31 mouse cellular contexts compared by ENCODE assay signal in the genomic region with DNA sequence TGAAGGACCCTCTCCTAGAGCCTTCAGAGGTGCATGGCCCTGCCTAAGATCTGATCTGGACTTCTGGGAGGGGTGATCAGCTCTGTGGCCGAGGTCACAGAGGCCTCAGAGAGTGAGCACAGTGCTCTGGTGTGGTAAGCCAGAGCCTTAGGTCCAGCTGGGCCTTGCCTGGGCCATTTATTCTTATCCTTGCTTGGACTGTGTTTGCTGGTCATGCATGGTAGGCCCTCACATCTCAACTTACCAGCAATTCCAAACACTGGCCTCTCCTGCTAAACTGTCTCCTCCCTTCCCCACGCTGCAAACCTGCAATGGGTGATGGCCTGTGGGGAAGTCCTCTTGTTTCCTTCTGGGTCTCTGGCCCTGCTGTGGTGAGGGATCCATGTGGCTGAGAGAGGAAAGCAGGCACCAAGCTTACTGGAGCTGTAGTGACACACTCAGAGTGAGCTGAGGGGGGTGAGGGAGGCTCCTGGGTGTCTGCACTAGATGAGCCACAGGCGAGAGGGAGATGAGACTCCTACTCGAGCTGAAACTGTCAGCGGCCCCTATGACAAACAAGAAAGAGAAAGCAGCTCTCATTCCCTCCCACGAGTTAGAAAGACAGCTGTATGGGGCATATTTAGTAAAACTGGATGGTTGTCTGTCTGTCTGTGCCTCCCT. TPM values are rescaled to one million over a fixed set of nuclear protein-coding genes. Genes with fewer than 3 reads are reported as not detected.
A peak's percentile ranks its signal among the peaks of the same experiment; 100 is the strongest.
DNase-seq lines count a peak whose midpoint lies in the region; ATAC-seq lines count a peak whose summit lies in the region.
"Had no signal": no experiment of that assay in that cellular context is flagged by ENCODE, and none has a peak within 500 bp of the region (broad histone marks: within the 10 kb centered on the region; RNA-seq: fewer than 3 reads in every experiment).

No protein-coding gene starts in this region.

- H3K36me3 ChIP-seq in heart, embryonic 10.5 days, result no peaks in the 10 kb centered on the region
- H3K36me3 ChIP-seq in kidney, embryonic 16.5 days (ENCODE audit: insufficient read depth, low read length), result no peaks in the 10 kb centered on the region
- H3K36me3 ChIP-seq: embryonic facial prominence, embryonic 15.5 days; hindbrain, embryonic 15.5 days; limb, embryonic 15.5 days; liver, embryonic 13.5 days had no signal

- no peaks in the 10 kb centered on the region for H3K27me3 ChIP-seq in heart, embryonic 10.5 days (ENCODE audit: insufficient read depth, poor library complexity, severe bottlenecking)
- H3K27me3 ChIP-seq in kidney, embryonic 16.5 days (ENCODE audit: insufficient read depth, low read length), result no peaks in the 10 kb centered on the region
- H3K27me3 ChIP-seq: embryonic facial prominence, embryonic 15.5 days; hindbrain, embryonic 15.5 days; limb, embryonic 15.5 days; liver, embryonic 13.5 days had no signal

- intact Hi-C loops in heart, postnatal 10 days (cut with DNase I), result no loop called here

- DNase-seq in heart, embryonic 10.5 days (ENCODE audit: low spot score), result no peak
- DNase-seq in heart, postnatal 10 days, result no peak
- DNase-seq in kidney, postnatal 36 days, result no peak
- peak; percentile 23 to 38 for DNase-seq in right cerebral cortex, adult 2 months (ENCODE audit: low spot score in 2 of 2)
- no peak for DNase-seq in right cerebral cortex, postnatal 10 days (ENCODE audit: low spot score in 2 of 2)
- DNase-seq in adipocyte (ENCODE audit: low spot score), result no peak
- DNase-seq: adrenal gland, adult 2 months; adrenal gland, postnatal 36 days; B cell, adult 2 months; cerebellum, adult 2 months; cerebellum, postnatal 14 days; gastrocnemius, postnatal 25 days; heart, adult 11 months; heart, postnatal 4 days; kidney, adult 2 months; layer of hippocampus, adult 9-11 months; liver, embryonic 13.5 days; lung, adult 18-20 months; midbrain, embryonic 14.5 days; thymus, adult 18-20 months; thymus, postnatal 25 days had no signal

- H3K27ac ChIP-seq in heart, embryonic 10.5 days, result 0 out of 2 replicates have a peak overlapping the region, but pooled peaks have one; percentile 49
- H3K27ac ChIP-seq in kidney, embryonic 16.5 days (ENCODE audit: low read length), result peak overlapping the region; percentile 44; the same call in 1 of the 2 replicates
- H3K27ac ChIP-seq: embryonic facial prominence, embryonic 15.5 days; hindbrain, embryonic 15.5 days; limb, embryonic 15.5 days; liver, embryonic 13.5 days; macrophage; stomach, postnatal 0 days had no signal

- H3K4me3 ChIP-seq in heart, embryonic 10.5 days, result no peak overlapping the region
- H3K4me3 ChIP-seq in kidney, embryonic 16.5 days (ENCODE audit: low read length), result no peak overlapping the region
- H3K4me3 ChIP-seq: embryonic facial prominence, embryonic 15.5 days; hindbrain, embryonic 15.5 days; limb, embryonic 15.5 days; liver, embryonic 13.5 days had no signal

- H3K4me1 ChIP-seq in heart, embryonic 10.5 days, result peaks cover 52% of the 10 kb centered on the region
- peaks cover 17% of the 10 kb centered on the region for H3K4me1 ChIP-seq in kidney, embryonic 16.5 days (ENCODE audit: insufficient read depth, low read length)

- H3K9me3 ChIP-seq in heart, embryonic 10.5 days, result no peaks in the 10 kb centered on the region
- H3K9me3 ChIP-seq in kidney, embryonic 16.5 days (ENCODE audit: low read length), result no peaks in the 10 kb centered on the region
- H3K9me3 ChIP-seq: embryonic facial prominence, embryonic 15.5 days; hindbrain, embryonic 15.5 days; limb, embryonic 15.5 days; liver, embryonic 13.5 days had no signal

- 0 out of 2 replicates have a peak overlapping the region, but pooled peaks have one; percentile 15 for H3K9ac ChIP-seq in kidney, embryonic 16.5 days (replicated peaks; ENCODE audit: low read length)
- H3K9ac ChIP-seq: embryonic facial prominence, embryonic 15.5 days; hindbrain, embryonic 15.5 days; limb, embryonic 15.5 days; liver, embryonic 13.5 days had no signal

- WGBS in heart, embryonic 10.5 days, result 62% methylated on average over 6 of the region's 6 CpGs
- 47% methylated on average over 6 of the region's 6 CpGs for WGBS in kidney, embryonic 16.5 days

- peak; percentile 66 for ATAC-seq in kidney, embryonic 16.5 days (ENCODE audit: low FRiP score, low TSS enrichment)
- ATAC-seq: forebrain, embryonic 14.5 days; inflammation-experienced regulatory T-cells, adult 6 months; lung, postnatal 0 days had no signal

- no peak overlapping the region for H3K4me2 ChIP-seq in kidney, embryonic 16.5 days (replicated peaks; ENCODE audit: low read depth, low read length)
- H3K4me2 ChIP-seq: embryonic facial prominence, embryonic 15.5 days; heart, embryonic 11.5 days; hindbrain, embryonic 15.5 days; limb, embryonic 15.5 days; liver, embryonic 13.5 days had no signal

RNA-seq across cellular contexts. Expression of a gene that starts 36.3 kb away (rescaled TPM):
- polyA plus RNA-seq in heart, embryonic 10.5 days (2016; fragmentation: Nextera tagmentation; extraction: Ambion mirVana), result 38.5 and 41.0 TPM in 2 replicates
- 100 to 1,000 TPM; 105 to 144 TPM for total RNA-seq in heart, postnatal 10 days (2021)
- 69.3 and 72.7 TPM in 2 replicates for polyA plus RNA-seq in kidney, embryonic 16.5 days (2015; fragmentation: Nextera tagmentation; extraction: Ambion mirVana)

Comparison
In these comparisons a context has a peak if more than half of its experiments do, and no peak if none do; other contexts are left out.
1. DNase-seq: peak in right cerebral cortex, adult 2 months (2 of 2); none in heart, embryonic 10.5 days (single experiment), heart, postnatal 10 days (0 of 2), kidney, postnatal 36 days (0 of 2), right cerebral cortex, postnatal 10 days (0 of 2) and adipocyte (single experiment).